Mouse (Mus musculus): Measurements from ENCODE around the gene Duxbl1. TPM values are rescaled to one million over a fixed set of nuclear protein-coding genes. Genes with fewer than 3 reads are reported as not detected.

The Duxbl1 gene
- not detected in 2 replicates for polyA plus RNA-seq (2015; fragmentation: Nextera tagmentation; extraction: Ambion mirVana)

DNA sequence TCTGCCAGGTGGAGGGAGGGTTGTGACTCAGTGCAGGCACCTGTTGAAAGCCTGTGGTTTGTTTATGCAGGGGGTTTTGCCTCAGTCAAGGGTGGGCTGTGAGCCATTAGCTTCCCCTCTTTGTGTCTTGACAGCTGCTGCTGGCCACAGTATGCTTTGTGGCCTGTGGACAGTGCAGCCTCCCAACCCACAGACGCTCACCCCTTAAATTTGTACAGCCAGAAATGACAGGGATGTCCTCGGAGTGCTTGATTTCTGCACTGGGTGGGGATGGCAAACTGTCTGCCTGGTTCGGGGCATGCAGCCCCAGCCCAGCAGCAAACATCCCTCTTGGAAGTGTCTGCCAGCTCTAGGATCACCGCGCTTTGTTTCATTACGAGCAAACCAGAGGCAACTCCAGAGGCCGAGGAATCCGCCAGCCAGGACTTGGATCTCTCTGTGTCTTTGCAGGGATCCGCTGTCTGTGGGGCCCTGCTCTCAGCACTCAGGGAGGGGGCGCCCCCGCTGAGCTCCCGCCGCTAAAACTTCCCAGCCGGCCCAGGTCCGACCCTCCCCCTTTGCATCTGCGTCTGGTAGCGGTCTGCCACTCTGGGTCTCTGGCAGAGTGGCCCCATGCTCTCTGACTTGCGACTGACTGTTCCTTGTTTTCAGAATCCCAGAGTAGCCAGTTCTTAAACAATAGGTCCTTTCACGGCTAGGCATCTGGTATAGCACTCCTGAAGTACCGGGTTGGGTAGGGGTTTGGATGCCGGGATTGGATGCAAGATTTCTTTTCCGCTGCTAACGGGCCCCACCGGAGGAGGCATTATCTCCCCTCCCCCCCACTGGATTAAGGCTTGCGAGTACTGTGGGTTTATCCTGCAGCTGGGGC, at the start of gene Duxbl1:
Duxbl1 (plus strand) TSS at position 207 of the 871 bp plus-strand sequence.

DNA sequence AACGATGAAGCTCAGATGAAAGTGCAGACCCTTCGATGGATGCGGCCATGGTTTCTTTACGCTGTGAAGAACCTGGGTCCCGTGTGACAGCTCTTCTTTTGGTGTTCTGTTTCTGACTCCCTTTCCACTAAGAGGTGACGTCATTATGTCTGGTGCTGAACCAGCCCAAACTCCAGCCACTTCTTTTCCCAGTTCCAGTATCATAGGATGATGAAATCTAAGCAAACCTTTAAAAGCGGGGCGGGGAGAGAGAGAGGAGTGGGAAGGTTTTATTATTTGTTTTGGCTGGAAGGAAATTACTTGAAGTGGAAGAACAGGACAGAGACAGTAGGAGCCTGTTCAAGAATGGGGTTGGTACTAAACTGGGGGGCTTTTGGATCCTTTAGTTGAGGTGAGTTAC, 40.4 kb upstream of the Duxbl1 start, which contains the start of gene Cphx1:
Cphx1 (plus strand) TSS at position 301 of the 400 bp plus-strand sequence.

Other genes with a start within 250 kb of the Duxbl1 start
- 9.0 and 12.8 TPM in 2 replicates for gene Zcchc24, start 209.5 kb upstream of the Duxbl1 start, polyA plus RNA-seq (2015; fragmentation: Nextera tagmentation; extraction: Ambion mirVana)
- gene Anxa11, start 136.4 kb upstream of the Duxbl1 start, polyA plus RNA-seq (2015; fragmentation: Nextera tagmentation; extraction: Ambion mirVana) = 28.7 and 33.9 TPM in 2 replicates
- 0.38 and 1.3 TPM in 2 replicates for gene Plac9a, start 75.5 kb upstream of the Duxbl1 start, polyA plus RNA-seq (2015; fragmentation: Nextera tagmentation; extraction: Ambion mirVana)
- gene Tmem254a, start 50.9 kb upstream of the Duxbl1 start, polyA plus RNA-seq (2015; fragmentation: Nextera tagmentation; extraction: Ambion mirVana) = 0.64 and 0.89 TPM in 2 replicates
- not detected in 2 replicates for gene Cphx1, start 40.3 kb upstream of the Duxbl1 start, polyA plus RNA-seq (2015; fragmentation: Nextera tagmentation; extraction: Ambion mirVana)
- gene Gm9780, start 64.1 kb downstream of the Duxbl1 start, polyA plus RNA-seq (2015; fragmentation: Nextera tagmentation; extraction: Ambion mirVana) = 24.9 and 40.9 TPM in 2 replicates
- 11.7 and 17.3 TPM in 2 replicates for gene Tmem254c, start 88.8 kb downstream of the Duxbl1 start, polyA plus RNA-seq (2015; fragmentation: Nextera tagmentation; extraction: Ambion mirVana)
- not detected in 2 replicates for gene Cphx2, start 102.9 kb downstream of the Duxbl1 start, polyA plus RNA-seq (2015; fragmentation: Nextera tagmentation; extraction: Ambion mirVana)
- gene Cphx3, start 103.7 kb downstream of the Duxbl1 start, polyA plus RNA-seq (2015; fragmentation: Nextera tagmentation; extraction: Ambion mirVana) = not detected in 2 replicates
- gene Duxbl2, start 139.8 kb downstream of the Duxbl1 start, polyA plus RNA-seq (2015; fragmentation: Nextera tagmentation; extraction: Ambion mirVana) = 0.28 TPM in 1 of 2 replicates, not detected in the other
- 27.1 and 30.9 TPM in 2 replicates for gene Plac9b, start 203.9 kb downstream of the Duxbl1 start, polyA plus RNA-seq (2015; fragmentation: Nextera tagmentation; extraction: Ambion mirVana)
- gene Tmem254b, start 228.5 kb downstream of the Duxbl1 start, polyA plus RNA-seq (2015; fragmentation: Nextera tagmentation; extraction: Ambion mirVana) = 5.1 and 5.3 TPM in 2 replicates